Mouse (Mus musculus): ENCODE results near the gene Trip12.

DNA sequence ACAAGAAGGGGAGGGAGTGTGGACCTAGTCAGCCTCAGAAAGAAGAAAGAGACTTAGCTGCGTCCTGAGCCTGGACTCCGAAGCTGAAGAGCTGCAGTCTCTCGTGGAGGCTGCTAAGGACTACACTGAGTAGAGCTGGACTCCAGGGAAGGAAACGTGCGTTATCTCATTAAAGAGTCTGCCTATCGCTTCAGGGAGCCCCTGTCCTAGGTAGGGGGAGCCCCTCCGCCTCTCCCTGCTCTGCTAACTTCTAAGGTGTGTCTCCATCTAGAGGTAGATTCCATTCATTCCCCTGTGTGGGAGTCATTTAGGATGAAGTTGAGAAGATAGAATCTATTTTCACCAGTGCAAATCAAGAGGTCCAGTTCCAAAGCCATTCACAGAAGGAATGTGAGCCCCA, 29.2 kb upstream of the Trip12 start:
- no peak for TF ChIP-seq EP300 (IDR thresholded peaks at IDR 0.05; ENCODE audit: low read depth)
- peak; percentile 21; the same call in 1 of the 2 replicates for TF ChIP-seq CTCF (IDR thresholded peaks at IDR 0.05; ENCODE audit: low read depth)
